Mouse (Mus musculus) myocyte (in vitro differentiated cells): Measurements from ENCODE around the gene Igfbp6. TPM values are rescaled to one million over a fixed set of nuclear protein-coding genes. Genes with fewer than 3 reads are reported as not detected.

Experiments
- H3K27me3 ChIP-seq: one replicate; pipeline ENCODE4 v1.6.1; 2011; ENCODE audit not compliant: control insufficient read depth, insufficient read depth, insufficient read length
- H3K36me3 ChIP-seq: one replicate; pipeline ENCODE4 v1.6.1; 2011; ENCODE audit not compliant: control insufficient read depth, insufficient read depth
- H3K4me2 ChIP-seq: one replicate; pipeline ENCODE4 v1.6.1; 2011; ENCODE audit warnings: low read depth, control low read depth
- H3K4me3 ChIP-seq: one replicate; pipeline ENCODE4 v1.5.1; 2011; ENCODE audit warnings: mild to moderate bottlenecking, control low read depth, moderate library complexity
- H3K79me2 ChIP-seq: one replicate; pipeline ENCODE4 v1.6.1; 2011; ENCODE audit not compliant: control insufficient read depth, insufficient read depth
- H3ac ChIP-seq: one replicate; pipeline ENCODE4 v1.6.1; 2011; ENCODE audit not compliant: control insufficient read depth, insufficient read length
- CEBPB ChIP-seq: IDR thresholded peaks from 2 replicates; pipeline ENCODE4 v1.6.1; 2011; ENCODE audit warnings: mild to moderate bottlenecking, moderate library complexity; ENCODE audit not compliant: poor library complexity, insufficient read depth, severe bottlenecking
- E2F4 ChIP-seq: IDR thresholded peaks from one replicate; pipeline ENCODE4 v1.6.1; 2011; ENCODE audit warnings: mild to moderate bottlenecking, control low read depth, moderate library complexity; ENCODE audit not compliant: insufficient read depth
- MAX ChIP-seq: IDR thresholded peaks from one replicate; pipeline ENCODE4 v1.6.1; 2011; ENCODE audit warnings: low read depth, mild to moderate bottlenecking, control low read depth
- MYOD1 ChIP-seq, 3 experiments: IDR thresholded peaks; one replicate each; pipeline ENCODE4 v1.6.1; 2011; ENCODE audit warnings: control low read depth in 2 of 3, low read depth in 2 of 3, mild to moderate bottlenecking in 2 of 3, moderate library complexity in 1 of 3; ENCODE audit not compliant: insufficient read length in 2 of 3, control insufficient read depth in 1 of 3
- MYOG ChIP-seq, 3 experiments: IDR thresholded peaks; one replicate each; pipeline ENCODE4 v1.6.1; 2011; ENCODE audit warnings: control low read depth in 2 of 3, low read depth in 2 of 3, mild to moderate bottlenecking in 2 of 3; ENCODE audit not compliant: insufficient read length in 2 of 3, control insufficient read depth in 1 of 3, insufficient read depth in 1 of 3
- POLR2A ChIP-seq: IDR thresholded peaks from one replicate; pipeline ENCODE4 v1.6.1; 2011; ENCODE audit warnings: low read depth, mild to moderate bottlenecking, control low read depth, moderate library complexity; ENCODE audit not compliant: insufficient read length
- POLR2AphosphoS2 ChIP-seq: IDR thresholded peaks from one replicate; pipeline ENCODE4 v1.6.1; 2011; ENCODE audit warnings: low read depth, control low read depth; ENCODE audit not compliant: insufficient read length
- REST ChIP-seq: IDR thresholded peaks from one replicate; pipeline ENCODE4 v1.6.1; 2011; ENCODE audit warnings: mild to moderate bottlenecking, control low read depth, moderate library complexity; ENCODE audit not compliant: insufficient read depth, insufficient read length
- SRF ChIP-seq: IDR thresholded peaks from one replicate; pipeline ENCODE4 v1.6.1; 2011; ENCODE audit warnings: low read depth; ENCODE audit not compliant: control insufficient read depth, insufficient read length
- TCF12 ChIP-seq: IDR thresholded peaks from one replicate; pipeline ENCODE4 v1.6.1; 2011; ENCODE audit warnings: mild to moderate bottlenecking, control low read depth; ENCODE audit not compliant: poor library complexity, insufficient read depth, severe bottlenecking
- TCF3 ChIP-seq: IDR thresholded peaks from one replicate; pipeline ENCODE4 v1.6.1; 2011; ENCODE audit warnings: low read depth, control low read depth; ENCODE audit not compliant: insufficient read length
- USF1 ChIP-seq: IDR thresholded peaks from one replicate; pipeline ENCODE4 v1.6.1; 2011; ENCODE audit warnings: low read depth, mild to moderate bottlenecking, control low read depth, moderate library complexity
- polyA plus RNA-seq: library from polyadenylated mRNA; unstranded; fragments of >200 nt; fragmentation: generic; extraction: Trizol; gene quantifications from one replicate; pipeline ENCODE4 v1.2.1, GENCODE M21; 2012; ENCODE audit warnings: missing spikeins

The Igfbp6 gene
- polyA plus RNA-seq, 1 experiment, result 182 TPM

GRCm38 (mm10) chr15:102163900-102164693 lies 19.9 kb downstream of the Igfbp6 start:
- H3K4me2 ChIP-seq, result no peak overlapping the region
- no peak overlapping the region for H3K4me3 ChIP-seq
- TF ChIP-seq MYOG (IDR thresholded peaks at IDR 0.05; ENCODE audit: control insufficient read depth in 1 of 3, insufficient read depth in 1 of 3, insufficient read length in 2 of 3, low read depth in 2 of 3) (peak in 1 of 3 experiments; percentile 26), TCF12 (no peak), MYOD1 (IDR thresholded peaks at IDR 0.05; ENCODE audit: control insufficient read depth in 1 of 3, insufficient read length in 2 of 3, low read depth in 2 of 3) (peak in 2 of 3 experiments; percentile 57 to 58)
- H3K27me3 ChIP-seq, result no peaks in the 10 kb centered on the region
- H3K79me2 ChIP-seq, result no peaks in the 10 kb centered on the region
- H3ac ChIP-seq, result no peak overlapping the region
- no peaks in the 10 kb centered on the region for H3K36me3 ChIP-seq

DNA sequence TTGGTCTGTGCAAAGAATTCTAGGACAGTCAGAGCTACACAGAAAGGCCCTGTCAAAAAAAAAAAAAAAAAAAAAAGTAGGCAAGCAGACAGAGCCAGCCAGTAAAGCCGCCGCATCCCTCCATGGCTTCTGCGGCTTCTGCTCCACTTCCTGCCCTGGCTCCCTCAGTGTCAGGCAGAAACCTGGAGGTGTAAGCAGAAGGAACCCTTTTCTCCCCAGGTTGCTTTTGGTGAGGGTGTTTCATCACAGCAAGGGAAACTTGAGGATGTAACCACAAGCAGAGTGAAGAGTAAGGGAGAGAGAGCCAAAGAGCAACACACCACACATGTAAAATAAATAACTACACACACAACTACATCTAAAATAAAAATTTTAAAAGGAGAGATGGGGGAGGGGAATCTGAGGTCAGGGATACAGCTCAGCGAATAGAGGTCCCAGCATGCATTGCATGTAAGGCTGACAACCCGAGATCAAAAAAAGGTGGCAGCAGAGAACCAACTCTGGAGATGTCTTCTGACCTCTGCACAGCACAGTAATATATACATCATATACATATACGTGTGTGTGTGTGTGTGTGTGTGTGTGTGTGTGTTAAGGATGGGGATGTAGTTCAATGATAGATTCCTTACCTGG lies 21.4 kb downstream of the Igfbp6 start:
- no peaks in the 10 kb centered on the region for H3K27me3 ChIP-seq
- H3K36me3 ChIP-seq, result no peaks in the 10 kb centered on the region
- TF ChIP-seq REST, result no peak
- TF ChIP-seq POLR2AphosphoS2, result no peak
- no peak for TF ChIP-seq E2F4
- TF ChIP-seq POLR2A, result no peak
- TF ChIP-seq MAX, result no peak
- no peak for TF ChIP-seq MYOG (IDR thresholded peaks at IDR 0.05; ENCODE audit: control insufficient read depth in 1 of 3, insufficient read depth in 1 of 3, insufficient read length in 2 of 3, low read depth in 2 of 3)
- TF ChIP-seq TCF3, result no peak
- TF ChIP-seq CEBPB, result no peak
- TF ChIP-seq MYOD1 (IDR thresholded peaks at IDR 0.05; ENCODE audit: control insufficient read depth in 1 of 3, insufficient read length in 2 of 3, low read depth in 2 of 3), result no peak
- TF ChIP-seq USF1, result no peak
- no peak overlapping the region for H3ac ChIP-seq
- H3K79me2 ChIP-seq, result no peaks in the 10 kb centered on the region
- H3K4me3 ChIP-seq, result no peak overlapping the region
- H3K4me2 ChIP-seq, result no peak overlapping the region

DNA sequence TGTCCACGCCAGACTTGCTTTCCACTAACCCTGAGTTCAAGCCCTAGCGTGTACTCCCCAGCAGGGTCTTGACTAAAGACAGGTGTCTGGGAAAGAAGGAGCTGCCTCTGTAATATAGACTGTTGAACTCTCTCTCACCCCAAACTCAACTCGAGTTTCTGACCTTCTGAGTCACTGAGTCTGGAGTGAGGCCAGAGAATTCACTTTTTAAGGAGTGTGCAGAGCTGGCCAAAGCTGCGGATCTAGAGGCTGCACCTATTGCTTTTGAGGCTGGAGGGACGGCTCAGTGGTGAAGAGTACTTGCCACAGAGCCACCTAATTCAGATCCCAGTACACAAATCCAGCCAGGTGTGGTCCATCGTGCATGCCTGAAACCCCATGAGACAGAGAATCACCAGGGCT lies 23.5 kb downstream of the Igfbp6 start:
- no peaks in the 10 kb centered on the region for H3K79me2 ChIP-seq
- no peak overlapping the region for H3ac ChIP-seq
- TF ChIP-seq POLR2AphosphoS2 (no peak), MYOG (IDR thresholded peaks at IDR 0.05; ENCODE audit: control insufficient read depth in 1 of 3, insufficient read depth in 1 of 3, insufficient read length in 2 of 3, low read depth in 2 of 3) (peak in 1 of 3 experiments; percentile 26), MYOD1 (IDR thresholded peaks at IDR 0.05; ENCODE audit: control insufficient read depth in 1 of 3, insufficient read length in 2 of 3, low read depth in 2 of 3) (peak in 2 of 3 experiments; percentile 61)
- no peak overlapping the region for H3K4me3 ChIP-seq
- peak overlapping the region; percentile 55 for H3K4me2 ChIP-seq
- no peaks in the 10 kb centered on the region for H3K36me3 ChIP-seq
- H3K27me3 ChIP-seq, result no peaks in the 10 kb centered on the region

DNA sequence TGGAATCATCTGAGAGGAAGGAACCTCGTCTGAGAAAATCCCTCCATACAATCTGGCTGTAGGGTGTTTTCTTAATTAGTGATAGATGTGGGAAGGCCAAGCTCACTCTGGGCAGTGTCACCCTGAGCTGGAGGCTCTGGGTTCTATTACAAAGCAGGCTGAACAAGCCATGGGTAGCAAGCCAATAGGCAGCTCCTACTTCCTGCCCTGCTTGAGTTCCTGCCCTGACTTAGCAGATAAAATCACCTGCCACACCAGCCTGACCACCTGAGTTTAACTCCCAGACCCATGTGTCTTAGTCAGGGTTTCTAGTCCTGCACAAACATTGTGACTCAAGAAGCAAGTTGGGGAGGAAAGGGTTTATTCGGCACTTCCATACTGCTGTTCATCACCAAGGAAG lies 24.9 kb downstream of the Igfbp6 start:
- no peaks in the 10 kb centered on the region for H3K36me3 ChIP-seq
- no peak overlapping the region for H3K4me2 ChIP-seq
- no peak overlapping the region for H3ac ChIP-seq
- H3K4me3 ChIP-seq, result no peak overlapping the region
- H3K79me2 ChIP-seq, result no peaks in the 10 kb centered on the region
- no peaks in the 10 kb centered on the region for H3K27me3 ChIP-seq
- TF ChIP-seq POLR2AphosphoS2 (no peak), CEBPB (no peak), USF1 (no peak), MAX (no peak), POLR2A (no peak), TCF12 (no peak), MYOD1 (IDR thresholded peaks at IDR 0.05; ENCODE audit: control insufficient read depth in 1 of 3, insufficient read length in 2 of 3, low read depth in 2 of 3) (no peak), REST (no peak), E2F4 (no peak), MYOG (IDR thresholded peaks at IDR 0.05; ENCODE audit: control insufficient read depth in 1 of 3, insufficient read depth in 1 of 3, insufficient read length in 2 of 3, low read depth in 2 of 3) (no peak), SRF (no peak), TCF3 (no peak)

- TF ChIP-seq MYOD1 (IDR thresholded peaks at IDR 0.05; ENCODE audit: control insufficient read depth in 1 of 3, insufficient read length in 2 of 3, low read depth in 2 of 3) (no peak), POLR2AphosphoS2 (no peak), POLR2A (no peak), CEBPB (no peak), SRF (no peak), USF1 (no peak), TCF3 (no peak), MYOG (IDR thresholded peaks at IDR 0.05; ENCODE audit: control insufficient read depth in 1 of 3, insufficient read depth in 1 of 3, insufficient read length in 2 of 3, low read depth in 2 of 3) (no peak), TCF12 (no peak), E2F4 (no peak), REST (no peak), MAX (no peak)
- Histone ChIP-seq H3K79me2 (no peaks in the 10 kb centered on the region), H3ac (no peak overlapping the region), H3K4me3 (no peak overlapping the region), H3K4me2 (no peak overlapping the region), H3K27me3 (no peaks in the 10 kb centered on the region), H3K36me3 (no peaks in the 10 kb centered on the region)
Observed at GRCm38 (mm10) chr15:102173581-102173980, 29.4 kb downstream of the Igfbp6 start.
